Mouse (Mus musculus): ENCODE measurements around the gene Trim8.
A peak's percentile ranks its signal among the peaks of the same experiment; 100 is the strongest.

Gene Trim8

GRCm38 (mm10) chr19:46501401-46502068 is at the start of gene Trim8:
Gene Trim8 (plus strand): TSS chr19:46501702.
- peak in 1 of 2 experiments; percentile 80 for DNase-seq (ENCODE audit: low spot score in 2 of 2)

- peak in 1 of 2 experiments; percentile 64 for DNase-seq (ENCODE audit: low spot score in 2 of 2)
Measured at GRCm38 (mm10) chr19:46452052-46452827, 49.3 kb upstream of the Trim8 start.

GRCm38 (mm10) chr19:46452916-46453315 is 48.6 kb upstream of the Trim8 start:
- DNase-seq (ENCODE audit: low spot score in 2 of 2) = no peak

- DNase-seq (ENCODE audit: low spot score in 2 of 2) = no peak
Measured at GRCm38 (mm10) chr19:46454126-46454880, 47.2 kb upstream of the Trim8 start.

- DNase-seq (ENCODE audit: low spot score in 2 of 2) = no peak
Measured at GRCm38 (mm10) chr19:46455032-46455431, 46.5 kb upstream of the Trim8 start.

- no peak for DNase-seq (ENCODE audit: low spot score in 2 of 2)
Measured at GRCm38 (mm10) chr19:46455556-46455955, 45.9 kb upstream of the Trim8 start.

- DNase-seq (ENCODE audit: low spot score in 2 of 2) = no peak
Measured at GRCm38 (mm10) chr19:46456018-46456735, 45.3 kb upstream of the Trim8 start.

GRCm38 (mm10) chr19:46457798-46458197 is 43.7 kb upstream of the Trim8 start:
- DNase-seq (ENCODE audit: low spot score in 2 of 2) = no peak

GRCm38 (mm10) chr19:46459256-46459655 is 42.2 kb upstream of the Trim8 start:
- DNase-seq (ENCODE audit: low spot score in 2 of 2) = no peak

GRCm38 (mm10) chr19:46459889-46460288 is 41.6 kb upstream of the Trim8 start:
- DNase-seq (ENCODE audit: low spot score in 2 of 2) = no peak

- no peak for DNase-seq (ENCODE audit: low spot score in 2 of 2)
Measured at GRCm38 (mm10) chr19:46462574-46462973, 38.9 kb upstream of the Trim8 start.

GRCm38 (mm10) chr19:46463446-46463845 is 38.1 kb upstream of the Trim8 start:
- no peak for DNase-seq (ENCODE audit: low spot score in 2 of 2)

- DNase-seq (ENCODE audit: low spot score in 2 of 2) = no peak
Measured at GRCm38 (mm10) chr19:46466160-46466559, 35.3 kb upstream of the Trim8 start.

- DNase-seq (ENCODE audit: low spot score in 2 of 2) = no peak
Measured at GRCm38 (mm10) chr19:46467051-46467503, 34.4 kb upstream of the Trim8 start.

GRCm38 (mm10) chr19:46470364-46471240 is 30.9 kb upstream of the Trim8 start:
- no peak for DNase-seq (ENCODE audit: low spot score in 2 of 2)

GRCm38 (mm10) chr19:46471324-46472093 is 30.0 kb upstream of the Trim8 start:
- no peak for DNase-seq (ENCODE audit: low spot score in 2 of 2)

- no peak for DNase-seq (ENCODE audit: low spot score in 2 of 2)
Measured at GRCm38 (mm10) chr19:46477432-46477845, 24.1 kb upstream of the Trim8 start.

- no peak for DNase-seq (ENCODE audit: low spot score in 2 of 2)
Measured at GRCm38 (mm10) chr19:46478242-46478641, 23.3 kb upstream of the Trim8 start.

GRCm38 (mm10) chr19:46478826-46479225 is 22.7 kb upstream of the Trim8 start:
- DNase-seq (ENCODE audit: low spot score in 2 of 2) = no peak

All from left cerebral cortex, adult 9 months (tissue).